Mouse (Mus musculus) CD4-positive helper T cell, adult 2 months (primary cell): ENCODE measurements around the gene Tbkbp1.

Experiments
- DNase-seq: peaks from one replicate; pipeline ENCODE4 v3.0.0-alpha.2; 2012; ENCODE audit warnings: low read depth, missing footprints, low spot score

The Tbkbp1 gene

DNA sequence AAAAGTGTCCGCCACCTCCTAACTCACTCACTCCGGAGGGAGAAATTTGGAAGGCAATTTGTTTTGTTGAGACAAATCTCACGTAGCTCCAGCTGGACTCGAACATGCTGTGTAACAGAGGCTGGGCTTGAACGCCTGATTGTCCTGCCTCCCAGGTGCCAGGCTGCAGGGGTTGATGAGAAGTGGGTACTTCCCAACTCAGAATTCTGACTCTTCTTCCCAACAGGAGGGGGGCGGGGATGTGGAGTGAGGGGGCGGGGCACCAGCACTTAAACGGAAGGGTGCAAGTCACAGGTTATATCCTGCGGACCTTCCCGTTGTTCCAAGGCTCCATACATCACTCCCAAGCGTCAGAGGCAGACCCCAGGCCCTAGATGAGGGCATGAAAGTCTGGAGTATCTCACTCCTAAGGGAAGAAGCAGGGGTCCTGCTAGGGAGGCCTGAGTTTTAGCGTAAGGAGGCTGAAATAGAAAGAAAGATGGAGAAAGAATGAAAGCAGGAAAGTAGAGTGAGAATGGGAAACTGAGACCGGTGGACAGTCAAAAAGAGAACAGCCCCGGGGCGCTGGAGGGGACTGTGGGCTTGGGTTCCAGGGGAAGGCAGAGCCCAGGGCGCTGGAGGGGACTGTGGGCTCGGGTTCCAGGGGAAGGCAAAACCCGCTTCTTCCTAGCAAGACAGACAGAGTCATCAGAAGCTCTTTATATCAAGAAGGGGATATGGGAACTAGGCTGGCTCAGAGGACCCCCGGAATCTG is 23.6 kb downstream of the Tbkbp1 start:
- DNase-seq, result no peak

DNA sequence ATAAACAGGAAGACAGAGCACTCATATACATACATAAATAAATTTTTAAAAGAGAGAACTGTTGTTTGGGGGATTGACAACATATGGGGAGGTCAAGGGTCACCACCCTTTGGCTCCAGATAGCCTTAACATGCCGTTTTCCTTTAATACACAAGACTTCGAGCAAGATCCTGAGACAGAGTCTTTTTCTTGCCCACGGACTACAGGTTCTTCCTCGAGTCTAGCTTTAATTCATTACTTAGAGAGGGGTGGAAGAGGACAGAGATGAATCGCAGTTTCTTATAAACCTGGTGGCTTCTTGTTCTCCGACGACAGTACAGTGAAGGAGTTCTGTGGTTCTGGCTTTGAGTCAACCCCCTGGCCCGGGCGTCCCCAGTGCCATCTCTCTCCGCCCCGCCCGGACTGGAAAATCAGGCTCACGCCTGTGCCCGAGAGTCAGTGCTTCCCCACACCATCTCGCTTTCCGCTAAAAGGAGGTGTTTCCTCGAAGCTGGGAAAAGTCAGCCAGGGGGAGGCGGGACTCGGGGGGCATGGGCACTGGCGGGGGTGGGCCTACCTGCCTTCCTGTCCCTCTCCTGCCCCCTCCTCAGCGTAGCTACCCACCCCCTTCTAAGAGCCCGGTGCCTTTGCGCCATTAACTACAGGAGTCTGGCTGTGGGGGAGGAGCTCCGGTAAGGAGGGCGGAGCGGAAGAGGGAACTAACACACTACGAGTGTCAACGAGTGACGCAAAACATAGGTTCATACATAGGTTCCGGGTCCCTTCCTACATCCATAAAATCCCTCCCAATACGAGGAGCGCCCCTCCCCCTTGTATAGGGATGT is 24.4 kb downstream of the Tbkbp1 start:
- peak; percentile 89 for DNase-seq

GRCm38 (mm10) chr11:97124266-97125036 is 26.8 kb downstream of the Tbkbp1 start:
- DNase-seq, result no peak

DNA sequence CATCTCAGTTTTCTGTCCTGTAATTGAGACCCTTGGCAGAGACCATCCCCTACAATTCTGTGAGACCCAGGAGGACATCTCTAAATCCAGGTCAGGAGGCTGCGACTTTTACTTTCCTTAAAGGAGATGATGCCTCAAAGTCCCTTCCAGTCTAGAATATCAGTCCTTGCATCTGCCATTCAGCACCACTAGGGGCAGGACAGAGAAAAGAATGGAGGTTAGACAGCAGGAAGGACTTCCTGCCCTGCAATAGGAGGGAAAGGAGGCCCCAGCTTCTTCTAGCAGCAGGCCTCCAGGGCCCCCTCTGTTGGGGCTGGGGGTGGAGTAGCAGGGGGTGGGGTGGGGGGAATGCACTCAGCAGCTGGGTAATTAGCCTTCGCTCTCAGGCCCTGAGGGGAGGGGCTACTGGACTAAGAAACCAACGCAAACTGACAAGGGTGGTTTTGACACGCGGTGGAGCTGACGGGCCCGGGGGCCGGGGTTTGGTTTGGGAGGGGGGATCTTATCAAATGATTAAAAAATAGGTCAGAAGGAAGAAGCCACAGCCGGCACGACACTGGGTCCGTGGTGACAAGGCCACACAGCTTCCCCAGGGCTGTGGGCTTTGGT is 27.9 kb downstream of the Tbkbp1 start:
- DNase-seq, result peak; percentile 54

DNA sequence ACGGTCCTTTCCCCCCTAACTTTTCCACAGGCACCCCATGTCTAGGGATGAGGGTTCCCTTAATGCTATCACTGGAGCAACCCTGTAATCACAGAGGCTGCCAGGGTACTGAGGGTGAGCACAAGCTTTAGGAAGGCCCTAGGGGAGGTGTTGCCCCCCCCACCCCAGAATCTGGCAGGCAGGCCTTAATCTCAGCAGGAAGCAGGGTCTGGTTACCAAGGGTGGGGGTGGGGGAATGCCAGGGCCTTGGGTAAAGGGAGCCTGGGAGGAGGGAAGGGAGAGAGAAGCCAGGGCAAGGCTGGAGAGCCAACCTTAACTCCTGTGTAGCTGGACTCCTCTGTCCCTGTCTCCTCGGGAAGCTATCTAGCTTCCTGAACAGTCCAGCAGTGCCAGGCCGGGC is 30.7 kb downstream of the Tbkbp1 start:
- no peak for DNase-seq

GRCm38 (mm10) chr11:97120221-97120620 is 31.1 kb downstream of the Tbkbp1 start:
- no peak for DNase-seq

GRCm38 (mm10) chr11:97115797-97116196 is 35.5 kb downstream of the Tbkbp1 start:
- DNase-seq, result peak; percentile 55

DNA sequence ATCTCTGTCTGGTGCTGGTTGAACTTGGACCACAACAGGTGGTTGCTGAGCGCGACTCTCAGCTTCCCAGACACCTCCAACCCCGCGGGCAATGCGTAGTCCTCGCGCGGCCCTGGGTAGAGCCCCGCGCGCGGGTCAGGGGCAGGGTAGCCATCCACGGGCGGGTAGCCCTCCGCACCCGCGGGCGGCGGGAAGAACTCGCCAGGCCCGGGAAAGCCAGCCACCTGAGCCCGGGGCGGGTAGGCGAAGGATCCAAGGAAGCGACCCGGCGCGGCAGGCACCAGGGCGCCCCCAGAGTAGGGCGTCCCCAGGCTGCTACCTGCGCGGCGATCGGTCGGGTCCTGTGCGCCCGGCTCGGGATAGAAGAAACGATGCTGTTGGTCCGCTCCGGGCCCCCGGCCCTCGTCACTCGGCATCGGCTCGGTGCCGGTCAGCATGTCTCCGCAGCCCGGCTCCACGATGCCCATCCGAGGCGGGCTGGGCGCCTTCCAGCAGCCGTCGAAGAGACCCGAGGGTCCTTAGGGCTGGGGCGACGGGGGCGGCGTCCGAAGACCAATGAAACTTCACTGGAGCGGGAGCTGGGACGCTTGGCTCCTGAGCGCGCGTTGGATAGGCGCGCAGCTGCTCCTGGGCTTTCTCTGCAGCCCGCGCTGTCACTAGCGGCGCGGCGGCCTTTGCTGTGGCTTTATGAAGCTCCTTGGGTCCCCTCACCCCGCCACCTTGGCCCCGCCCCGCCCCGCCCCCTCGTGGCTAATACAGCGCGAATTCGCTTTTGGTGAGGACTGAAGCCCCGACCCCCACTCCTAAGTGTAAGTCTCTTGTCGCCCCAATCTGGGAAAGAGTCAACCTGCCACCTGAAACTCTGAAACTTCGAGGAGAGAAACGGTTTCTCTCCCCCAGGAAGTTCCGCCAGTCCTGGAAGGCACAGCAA is 36.4 kb downstream of the Tbkbp1 start, which contains the start of gene Tbx21:
Gene Tbx21 (minus strand): TSS at position 661 of the 931 bp plus-strand sequence.
- peak; percentile 75 for DNase-seq

DNA sequence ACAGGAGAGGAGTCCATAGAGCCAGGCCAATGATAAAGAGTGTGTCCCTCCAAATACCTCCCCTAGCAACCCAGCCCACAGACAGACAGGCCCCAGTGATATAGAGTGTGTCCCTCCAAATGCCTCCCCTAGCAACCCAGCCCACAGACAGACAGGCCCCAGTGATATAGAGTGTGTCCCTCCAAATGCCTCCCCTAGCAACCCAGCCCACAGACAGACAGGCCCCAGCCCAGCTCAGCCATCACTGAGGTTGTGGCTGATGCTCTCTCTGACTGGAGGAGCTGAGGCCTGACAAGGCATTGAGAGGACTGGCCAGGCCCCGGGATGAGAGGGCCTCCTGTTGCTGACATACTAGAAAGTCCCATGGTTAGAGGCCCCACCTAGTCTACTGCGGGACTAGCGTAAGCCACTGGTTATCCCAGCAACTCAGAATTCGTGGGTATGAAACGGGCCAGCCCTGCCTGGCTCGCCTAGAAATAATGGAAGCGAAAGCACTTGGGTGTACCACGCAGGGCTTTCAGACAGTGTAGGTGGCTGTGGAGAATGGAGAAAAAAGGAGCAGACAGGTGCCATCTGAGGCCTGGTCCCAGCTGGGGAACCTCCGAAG is 38.7 kb downstream of the Tbkbp1 start:
- peak; percentile 52 for DNase-seq

DNA sequence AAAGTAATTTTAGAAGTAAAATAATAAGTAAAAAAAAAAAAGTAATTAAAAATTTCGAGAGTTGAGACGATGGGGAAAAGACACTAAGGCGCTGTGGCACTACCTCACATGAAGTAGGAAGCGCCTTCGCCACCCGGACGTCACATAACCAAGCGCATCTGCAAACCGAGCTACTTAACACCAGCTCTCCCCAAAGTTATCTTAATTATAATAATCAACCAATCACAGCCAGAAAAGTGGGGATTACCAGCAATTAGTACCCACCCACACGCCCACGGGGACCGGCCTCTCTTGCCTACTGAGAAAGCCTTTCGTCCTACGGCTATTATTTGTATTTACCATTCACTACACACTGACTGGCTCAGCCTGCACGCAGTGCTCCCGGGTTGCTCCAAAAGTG is 42.3 kb downstream of the Tbkbp1 start:
- peak; percentile 61 for DNase-seq

DNA sequence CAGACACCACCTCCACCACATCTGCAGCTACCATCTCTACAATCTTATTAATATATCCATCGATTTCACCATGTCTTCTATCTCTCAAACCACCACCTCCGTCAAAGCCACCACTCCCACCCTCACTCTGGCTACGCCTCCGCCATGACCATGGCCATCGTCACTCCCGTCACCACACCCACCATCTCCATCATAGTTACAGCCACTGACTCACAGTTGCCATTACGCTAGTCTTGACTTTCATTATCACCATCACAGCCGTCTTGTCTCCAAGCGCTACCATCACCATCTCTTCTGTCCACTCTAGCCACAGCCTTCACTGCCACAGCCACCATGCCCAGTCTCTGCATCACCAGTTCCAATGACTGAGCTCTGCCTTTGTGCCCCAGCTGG is 47.2 kb downstream of the Tbkbp1 start:
- peak; percentile 82 for DNase-seq

GRCm38 (mm10) chr11:97103163-97104090 is 47.9 kb downstream of the Tbkbp1 start:
- peak; percentile 72 for DNase-seq

GRCm38 (mm10) chr11:97101722-97102121 is 49.6 kb downstream of the Tbkbp1 start:
- peak; percentile 72 for DNase-seq

DNA sequence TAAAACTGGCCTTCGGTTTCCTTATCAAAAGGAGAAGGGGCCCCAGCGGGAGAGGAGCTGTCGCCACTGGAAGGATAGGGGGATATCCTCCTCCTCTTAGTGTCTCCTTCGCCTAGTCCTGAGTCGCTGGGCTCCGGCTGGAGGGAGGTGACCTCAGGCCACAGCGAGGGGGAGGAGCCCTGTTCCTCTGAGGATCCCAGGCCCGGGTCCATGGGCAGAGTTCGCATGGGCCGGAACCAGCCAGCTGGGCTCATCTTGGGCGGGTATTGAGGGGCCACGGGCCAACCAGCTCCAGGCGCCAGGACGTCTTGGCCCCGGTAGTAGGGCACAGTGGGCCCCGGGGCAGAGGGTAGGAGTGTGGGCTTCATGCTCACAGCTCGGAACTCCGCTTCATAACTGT is 52.5 kb downstream of the Tbkbp1 start:
- no peak for DNase-seq

GRCm38 (mm10) chr11:97094600-97094999 is 56.7 kb downstream of the Tbkbp1 start:
- DNase-seq, result no peak

DNA sequence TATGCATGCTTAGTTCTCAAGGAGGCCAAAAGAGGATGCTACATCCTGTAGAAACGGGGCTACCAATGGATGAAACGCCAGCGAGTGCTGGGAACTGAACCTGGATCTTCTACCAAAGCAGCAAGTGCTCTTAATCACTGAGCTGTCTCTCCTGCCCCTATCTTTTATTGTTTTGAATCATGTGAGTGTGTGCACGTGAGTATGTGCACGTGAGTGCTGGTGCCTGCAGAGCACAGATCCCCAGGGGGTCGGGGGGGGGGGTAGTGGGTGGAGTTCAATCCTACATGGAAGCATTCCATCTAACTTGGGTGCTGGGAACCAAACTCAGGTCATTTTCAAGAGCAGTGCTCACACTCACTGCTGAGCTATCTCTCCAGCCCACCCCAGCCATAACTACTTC is 64.9 kb downstream of the Tbkbp1 start:
- no peak for DNase-seq
